Mouse (Mus musculus): ENCODE measurements around the gene Drd4.
A peak's percentile ranks its signal among the peaks of the same experiment; 100 is the strongest.

Gene Drd4

GRCm38 (mm10) chr7:141335044-141335579, 43.3 kb downstream of the Drd4 start:
- no peak for DNase-seq (ENCODE audit: low read depth)

- DNase-seq (ENCODE audit: low read depth), result no peak
These were observed 43.9 kb downstream of the Drd4 start for GRCm38 (mm10) chr7:141335682-141336081.

- DNase-seq (ENCODE audit: low read depth), result no peak
These were observed 44.5 kb downstream of the Drd4 start for GRCm38 (mm10) chr7:141336296-141336695.

GRCm38 (mm10) chr7:141337716-141338416, 46.1 kb downstream of the Drd4 start:
- no peak for DNase-seq (ENCODE audit: low read depth)

DNA sequence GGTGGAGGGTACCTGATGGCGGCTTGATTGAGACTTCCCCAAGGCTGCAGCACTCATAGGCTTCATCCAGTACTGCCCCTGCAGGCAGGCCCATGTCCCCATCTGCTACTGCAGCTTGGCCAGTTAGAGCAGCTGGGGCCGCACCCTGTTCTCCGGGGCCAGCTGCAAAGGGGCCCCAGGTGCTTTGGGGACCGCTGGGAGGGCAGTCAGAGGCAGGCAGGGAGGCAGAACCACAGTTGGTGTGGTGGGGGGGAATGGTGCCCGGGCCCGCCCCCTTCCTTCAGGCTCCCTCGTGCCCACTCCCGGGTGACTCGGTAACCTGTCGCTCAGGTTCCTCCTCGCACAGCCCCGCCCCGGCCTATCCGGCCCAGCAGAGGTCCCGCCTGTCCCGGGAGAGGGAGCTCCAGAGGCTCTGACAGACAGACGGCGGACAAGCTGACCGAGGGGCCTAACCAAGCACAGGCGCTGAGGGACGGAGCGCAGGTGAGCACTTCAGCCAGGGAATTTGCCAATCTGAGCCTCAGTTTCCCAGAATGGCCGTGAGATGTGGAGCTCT, 46.8 kb downstream of the Drd4 start, which contains the start of gene Eps8l2:
TSS of gene Eps8l2 (plus strand) at position 305 of the 556 bp plus-strand sequence.
- no peak for DNase-seq (ENCODE audit: low read depth)

DNA sequence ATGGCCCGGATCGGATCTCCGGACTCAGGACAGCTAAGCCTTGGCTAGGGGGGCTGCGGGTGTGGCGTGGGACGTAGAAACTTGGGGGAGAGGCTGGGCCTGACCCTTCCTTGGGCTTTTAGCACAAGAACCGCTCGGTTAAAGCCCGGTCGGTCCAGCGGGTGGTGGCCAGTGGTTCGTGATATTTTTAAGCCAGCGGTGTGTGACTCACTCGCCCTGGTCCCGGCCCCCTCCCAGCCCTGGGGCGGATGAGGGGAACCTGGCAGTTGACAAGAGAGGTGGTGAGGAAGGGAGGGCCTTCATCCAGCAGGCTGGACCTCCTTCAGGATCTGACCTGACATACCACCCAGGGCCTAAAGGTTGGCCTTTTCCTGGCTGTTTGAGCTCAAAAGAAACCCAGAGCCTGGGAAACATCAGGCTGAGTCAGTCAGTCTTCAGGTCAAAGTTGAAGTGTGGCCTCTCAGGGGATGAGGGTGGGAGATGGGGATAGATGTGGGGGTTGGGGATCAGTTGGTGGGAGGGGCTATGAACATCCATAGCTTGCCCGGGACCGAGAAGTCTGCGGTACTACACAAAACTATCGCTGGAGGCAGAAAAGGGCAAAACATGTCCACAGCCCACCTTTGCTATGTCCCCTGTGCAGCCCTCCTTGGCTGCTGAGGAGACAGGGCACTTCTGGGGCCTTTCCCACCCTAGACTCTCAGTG, 47.6 kb downstream of the Drd4 start:
- no peak for DNase-seq (ENCODE audit: low read depth)

DNA sequence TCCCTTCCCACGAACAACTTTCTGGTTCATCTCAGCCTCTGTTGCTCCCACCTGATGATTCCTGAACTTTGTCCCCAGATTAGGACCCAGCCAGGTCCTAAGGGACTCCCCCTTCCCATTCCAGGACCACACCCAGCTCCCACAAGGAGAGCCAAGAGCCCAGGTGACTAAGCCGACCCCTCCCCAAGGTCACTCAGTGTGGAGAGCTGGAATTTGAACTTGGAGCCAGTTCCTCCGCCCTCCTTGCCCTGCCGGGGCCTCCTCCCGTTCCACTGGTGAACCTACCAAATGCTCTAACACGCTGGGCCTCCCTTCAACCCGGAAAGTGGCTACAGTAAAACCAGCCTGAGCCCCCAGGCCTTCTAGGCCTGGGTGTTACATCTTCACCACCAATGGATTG, 48.2 kb downstream of the Drd4 start:
- DNase-seq (ENCODE audit: low read depth), result peak; percentile 57

GRCm38 (mm10) chr7:141340476-141340875, 48.7 kb downstream of the Drd4 start:
- DNase-seq (ENCODE audit: low read depth), result no peak

DNA sequence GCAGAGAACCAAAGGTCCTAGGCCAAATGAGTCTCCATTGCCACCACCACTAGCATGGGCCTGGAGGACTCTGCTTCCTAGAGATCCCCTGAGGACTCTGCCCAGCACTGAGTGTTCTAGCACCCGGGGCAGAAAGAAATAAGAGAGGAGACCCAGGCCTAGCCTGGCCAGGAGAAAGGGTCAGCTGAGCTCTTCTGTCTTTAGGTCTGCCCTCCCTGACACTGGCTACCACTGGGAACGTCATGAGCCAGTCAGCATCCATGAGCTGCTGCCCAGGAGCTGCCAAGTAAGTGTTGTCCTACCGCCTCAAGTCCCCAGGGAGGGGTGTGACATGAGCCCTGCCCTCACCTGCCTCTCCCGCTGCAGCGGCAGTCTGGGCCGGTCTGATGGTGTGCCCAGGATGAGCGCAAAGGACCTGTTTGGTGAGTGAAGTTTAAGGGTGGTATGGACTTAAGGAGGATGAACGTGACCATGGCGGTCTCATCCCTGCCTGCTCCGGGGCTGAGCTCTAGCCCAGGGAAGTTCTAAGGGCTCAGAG, 50.0 kb downstream of the Drd4 start:
- no peak for DNase-seq (ENCODE audit: low read depth)

DNA sequence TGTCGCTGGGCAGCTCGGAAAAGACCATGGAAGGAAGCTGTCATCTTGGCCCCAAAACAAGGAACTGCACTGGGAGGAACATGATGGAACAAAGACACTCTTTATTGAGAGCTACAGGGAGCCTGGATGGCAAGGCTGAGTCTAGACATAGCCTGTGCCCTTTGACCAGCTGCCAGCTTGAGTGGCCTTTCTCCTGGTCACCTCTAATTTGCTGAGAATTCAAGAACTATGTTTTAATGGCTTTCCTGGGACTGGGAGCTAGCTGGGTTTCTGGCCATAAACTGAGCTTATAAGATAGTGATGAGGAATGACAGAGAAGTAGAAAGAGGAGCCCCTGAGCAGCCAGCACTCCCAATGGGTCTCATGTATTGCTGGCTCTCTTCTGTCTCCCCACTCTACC, 51.4 kb downstream of the Drd4 start:
- no peak for DNase-seq (ENCODE audit: low read depth)

- no peak for DNase-seq (ENCODE audit: low read depth)
These were observed 51.9 kb downstream of the Drd4 start for GRCm38 (mm10) chr7:141343696-141344095.

GRCm38 (mm10) chr7:141344787-141345186, 53.0 kb downstream of the Drd4 start:
- no peak for DNase-seq (ENCODE audit: low read depth)

All from NIH3T3 (cell line).